Mouse (Mus musculus) ES-E14 (cell line): ENCODE results near the gene Eif4g1. TPM values are rescaled to one million over a fixed set of nuclear protein-coding genes. Genes with fewer than 3 reads are reported as not detected.

Experiments used
- DNase-seq: peaks from one replicate; pipeline ENCODE4 v3.0.0-alpha.2; 2013; ENCODE audit warnings: low read depth, low spot score
- H3K27ac ChIP-seq: 2 replicates; pipeline ENCODE4 v1.5.1; 2012; ENCODE audit warnings: low read depth, mild to moderate bottlenecking, low read length, moderate library complexity, mixed read lengths; ENCODE audit not compliant: poor library complexity, insufficient read depth, severe bottlenecking
- H3K36me3 ChIP-seq: 2 replicates; pipeline ENCODE4 v1.6.1; 2012; ENCODE audit warnings: mild to moderate bottlenecking, low read length, moderate library complexity, mixed read lengths; ENCODE audit not compliant: control insufficient read depth, poor library complexity, insufficient read depth, severe bottlenecking
- H3K4me1 ChIP-seq, 2 experiments: fragments of 150-350 bp in 1 of 2; sonication (generic) in 1 of 2; 2 replicates each; pipeline ENCODE4 v1.6.1; 2012; ENCODE audit warnings: low read length in 2 of 2, mild to moderate bottlenecking in 1 of 2, mixed read lengths in 1 of 2; ENCODE audit not compliant: control insufficient read depth in 2 of 2, insufficient read depth in 2 of 2, poor library complexity in 1 of 2
- H3K4me3 ChIP-seq, 2 experiments: fragments of 150-350 bp in 1 of 2; sonication (generic) in 1 of 2; 2 replicates each; pipeline ENCODE4 v1.5.1; 2012; ENCODE audit warnings: low read length in 2 of 2, low read depth in 1 of 2, mild to moderate bottlenecking in 1 of 2, mixed read lengths in 1 of 2; ENCODE audit not compliant: insufficient read depth in 1 of 2, poor library complexity in 1 of 2, severe bottlenecking in 1 of 2
- H3K9ac ChIP-seq: 2 replicates; pipeline ENCODE4 v1.6.1; 2012; ENCODE audit warnings: low read depth, mild to moderate bottlenecking, low read length, mixed read lengths; ENCODE audit not compliant: poor library complexity, insufficient read depth, severe bottlenecking
- H3K9me3 ChIP-seq: fragments of 150-350 bp; sonication (generic); 2 replicates; pipeline ENCODE4 v1.6.1; 2012; ENCODE audit warnings: low read depth, mild to moderate bottlenecking, low read length; ENCODE audit not compliant: control insufficient read depth, insufficient read depth
- CHD2 ChIP-seq: IDR thresholded peaks from 2 replicates; pipeline ENCODE4 v1.6.1; 2014; ENCODE audit warnings: mild to moderate bottlenecking, low read depth, low read length, inconsistent platforms
- HCFC1 ChIP-seq: IDR thresholded peaks from 2 replicates; pipeline ENCODE4 v1.6.1; 2012; ENCODE audit warnings: low read length, inconsistent platforms, borderline replicate concordance; ENCODE audit not compliant: insufficient read depth
- MAFK ChIP-seq: IDR thresholded peaks from 2 replicates; pipeline ENCODE4 v1.6.1; 2014; ENCODE audit warnings: mild to moderate bottlenecking, low read depth, low read length, inconsistent platforms; ENCODE audit not compliant: insufficient read depth
- ZC3H11A ChIP-seq: IDR thresholded peaks from 2 replicates; pipeline ENCODE4 v1.6.1; 2012; ENCODE audit warnings: low read depth, mild to moderate bottlenecking, inconsistent platforms, low read length, borderline replicate concordance
- ZNF384 ChIP-seq: IDR thresholded peaks from 2 replicates; pipeline ENCODE4 v1.6.1; 2012; ENCODE audit warnings: low read depth, low read length, inconsistent platforms
- in situ Hi-C, 2 experiments: fragments of 600-800 bp; cut with MboI; formaldehyde crosslinking; loops; one replicate each; pipeline ENCODE4 v1.15.1; 2025; ENCODE audit warnings: low sequenced_read_pairs in 2 of 2, inconsistent platforms in 1 of 2; ENCODE audit not compliant: unreplicated experiment in 2 of 2
- total RNA-seq: library from RNA; depleted of rRNA; stranded (reverse); fragments of 300-350 nt; gene quantifications from 2 replicates; pipeline ENCODE4 v1.2.3, GENCODE M21; 2012

Eif4g1 gene
- total RNA-seq, 1 experiment = 546 TPM

GRCm38 (mm10) chr16:20732925-20733730, 65.0 kb downstream of the Eif4g1 start, which contains the start of gene Chrd:
Gene Chrd, plus strand, starts transcription at chr16:20733127.
- Histone ChIP-seq H3K4me1 (peaks cover 5 to 16% of the 10 kb centered on the region in 2 experiments; a peak in 2 of 4 replicates), H3K4me3 (peak within 1 kb of the TSS; percentile 85 to 87), H3K9ac (peak within 1 kb of the TSS; percentile 58), H3K36me3 (no peaks in the 10 kb centered on the region; the same call in 1 of the 2 replicates), H3K9me3 (no peaks in the 10 kb centered on the region), H3K27ac (no peak within 1 kb of the TSS)
- DNase-seq = no peak
- in situ Hi-C loops = no loop called here
- TF ChIP-seq ZNF384 (no peak), MAFK (no peak), HCFC1 (no peak), ZC3H11A (no peak), CHD2 (no peak)

- TF ChIP-seq HCFC1 (no peak), CHD2 (no peak), ZNF384 (no peak), ZC3H11A (no peak), MAFK (no peak)
- Histone ChIP-seq H3K27ac (no peak within 1 kb of the TSS), H3K9me3 (no peaks in the 10 kb centered on the region), H3K4me3 (peak within 1 kb of the TSS; percentile 85 to 87), H3K4me1 (peaks cover 5 to 16% of the 10 kb centered on the region in 2 experiments; a peak in 2 of 4 replicates), H3K36me3 (no peaks in the 10 kb centered on the region; the same call in 1 of the 2 replicates), H3K9ac (no peak within 1 kb of the TSS)
- no peak for DNase-seq
- in situ Hi-C loops = no loop called here
Observed at GRCm38 (mm10) chr16:20733731-20734730, 65.9 kb downstream of the Eif4g1 start, which contains the start of gene Thpo. Gene Thpo, minus strand, starts transcription at chr16:20734511.

- in situ Hi-C loops = no loop called here
- no peak for TF ChIP-seq ZC3H11A
- TF ChIP-seq ZNF384 = no peak
- TF ChIP-seq MAFK = no peak
- no peak for TF ChIP-seq HCFC1
- TF ChIP-seq CHD2 = no peak
- Histone ChIP-seq H3K9ac (no peak overlapping the region), H3K9me3 (no peaks in the 10 kb centered on the region), H3K36me3 (no peaks in the 10 kb centered on the region; the same call in 1 of the 2 replicates), H3K27ac (no peak overlapping the region), H3K4me3 (no peak overlapping the region), H3K4me1 (peaks cover 5 to 7% of the 10 kb centered on the region in 2 experiments; a peak in 1 of 4 replicates)
- DNase-seq = no peak
Observed at GRCm38 (mm10) chr16:20735651-20736050, 67.5 kb downstream of the Eif4g1 start.

- H3K27ac ChIP-seq = no peak overlapping the region
- no peak overlapping the region for H3K9ac ChIP-seq
- no peaks in the 10 kb centered on the region for H3K9me3 ChIP-seq
- DNase-seq = no peak
- no peak overlapping the region for H3K4me3 ChIP-seq
- in situ Hi-C loops = no loop called here
- no peaks in the 10 kb centered on the region; the same call in 1 of the 2 replicates for H3K36me3 ChIP-seq
- no peak for TF ChIP-seq MAFK
- TF ChIP-seq CHD2 = no peak
- no peak for TF ChIP-seq HCFC1
- TF ChIP-seq ZNF384 = no peak
- TF ChIP-seq ZC3H11A = no peak
- peaks cover 5 to 7% of the 10 kb centered on the region in 2 experiments; a peak in 1 of 4 replicates for H3K4me1 ChIP-seq
Observed at GRCm38 (mm10) chr16:20736168-20736567, 68.1 kb downstream of the Eif4g1 start.
